Mouse (Mus musculus): Measurements from ENCODE around the gene Lbr. TPM values are rescaled to one million over a fixed set of nuclear protein-coding genes. Genes with fewer than 3 reads are reported as not detected.

The Lbr gene
- total and polyA plus RNA-seq, 3 experiments = 13.2 to 22.9 (median 18.3) TPM

GRCm38 (mm10) chr1:181776541-181776940 lies 66.3 kb downstream of the Lbr start:
- DNase-seq = no peak

GRCm38 (mm10) chr1:181771871-181772270 lies 71.0 kb downstream of the Lbr start:
- no peak for DNase-seq

GRCm38 (mm10) chr1:181769392-181769791 lies 73.5 kb downstream of the Lbr start:
- no peak for DNase-seq

Other genes with a start within 250 kb of the Lbr start
- gene Enah, start 176.9 kb upstream of the Lbr start, total RNA-seq (2021) = 10 to 100 TPM; 64.5 to 69.0 TPM
- gene Enah, start 176.9 kb upstream of the Lbr start, polyA plus RNA-seq (2012; rRNA removed) = 17.3 and 21.9 TPM in 2 replicates

Data from adrenal gland, adult 2 months (tissue).